Mouse (Mus musculus) hindbrain, embryonic 13.5 days (tissue): Measurements from ENCODE around the gene Gipr. TPM values are rescaled to one million over a fixed set of nuclear protein-coding genes. Genes with fewer than 3 reads are reported as not detected.
A peak's percentile ranks its signal among the peaks of the same experiment; 100 is the strongest.

ENCODE experiments used
- ATAC-seq: fragments of 200-750 bp; cut with Nextera tagmentation; 2 replicates; pipeline ENCODE4 v1.8.0; 2017; ENCODE audit warnings: moderate TSS enrichment; ENCODE audit not compliant: low FRiP score
- H3K27ac ChIP-seq: fragments of 300-500 bp; sonication (generic); 2 replicates; pipeline ENCODE4 v1.5.1; 2015; ENCODE audit warnings: inconsistent platforms, mild to moderate bottlenecking, moderate library complexity
- H3K27me3 ChIP-seq: fragments of 300-500 bp; sonication (generic); 2 replicates; pipeline ENCODE4 v1.6.1; 2015; ENCODE audit warnings: mild to moderate bottlenecking, inconsistent platforms
- H3K36me3 ChIP-seq: fragments of 300-500 bp; sonication (generic); 2 replicates; pipeline ENCODE4 v1.6.1; 2015; ENCODE audit warnings: mild to moderate bottlenecking, inconsistent platforms
- H3K4me1 ChIP-seq: fragments of 300-500 bp; sonication (generic); replicated peaks from 2 replicates; pipeline ENCODE4 v1.6.1; 2015; ENCODE audit warnings: inconsistent platforms
- H3K4me2 ChIP-seq: fragments of 300-500 bp; sonication (generic); 2 replicates; pipeline ENCODE4 v1.6.1; 2015; ENCODE audit warnings: inconsistent platforms, mild to moderate bottlenecking, moderate library complexity
- H3K4me3 ChIP-seq: fragments of 300-500 bp; sonication (generic); 2 replicates; pipeline ENCODE4 v1.5.1; 2015; ENCODE audit warnings: mild to moderate bottlenecking, inconsistent platforms
- H3K9ac ChIP-seq: fragments of 300-500 bp; sonication (generic); 2 replicates; pipeline ENCODE4 v1.6.1; 2015; ENCODE audit warnings: mild to moderate bottlenecking, inconsistent platforms
- H3K9me3 ChIP-seq: fragments of 300-500 bp; sonication (generic); 2 replicates; pipeline ENCODE4 v1.6.1; 2016; ENCODE audit warnings: inconsistent platforms
- WGBS: fragments of 180-500 bp; shearing (Covaris S2); methylation state at CpG from one replicate; pipeline ENCODE4 v1.1.7; 2015; 5-methylcytosine and 5-hydroxymethylcytosine counted together
- polyA plus RNA-seq: library from polyadenylated mRNA; unstranded; fragments of >200 nt; fragmentation: Nextera tagmentation; extraction: Ambion mirVana; gene quantifications from 2 replicates; pipeline ENCODE4 v1.2.1, GENCODE M21; 2015

The Gipr gene
- polyA plus RNA-seq = 1.6 and 2.3 TPM in 2 replicates

DNA sequence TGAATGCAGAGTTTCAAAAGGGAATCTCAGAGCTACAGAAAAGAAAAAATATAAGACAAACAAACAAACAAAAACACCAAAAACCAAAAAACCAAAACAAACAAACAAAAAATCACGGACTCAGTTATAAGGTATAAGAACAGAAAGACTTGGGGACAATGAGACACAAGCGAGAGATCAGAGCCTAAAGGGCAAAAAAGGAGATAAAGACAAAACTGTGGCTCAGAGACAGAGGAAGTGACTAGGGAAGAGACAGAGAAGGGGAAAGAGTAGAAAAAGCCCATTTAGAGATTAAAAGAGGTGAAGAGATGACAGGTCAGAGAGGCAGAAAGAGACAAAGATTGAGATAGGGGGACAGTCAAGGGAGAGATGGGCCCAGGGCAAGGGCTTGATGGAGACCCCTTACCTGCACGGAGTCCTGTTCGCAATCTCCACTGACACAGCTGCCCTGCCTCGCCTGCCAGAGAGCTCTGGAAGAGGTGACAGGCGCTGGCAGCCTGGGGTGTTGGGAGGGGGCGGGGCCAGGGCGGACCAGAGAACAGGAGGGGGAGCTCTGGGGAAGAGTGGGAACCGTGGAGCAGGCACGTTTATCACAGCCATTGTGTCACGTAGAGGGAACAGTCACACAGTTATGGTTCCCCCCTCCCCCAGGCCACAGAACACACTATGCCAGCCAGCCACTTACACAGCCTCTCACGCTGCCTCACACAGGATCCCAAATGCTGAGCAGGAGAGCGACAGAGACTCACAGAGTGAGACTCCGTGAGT is at the start of gene Gipr:
Gipr (minus strand) TSS at position 472 of the 768 bp plus-strand sequence.
- peaks cover 52% of the 10 kb centered on the region for H3K27me3 ChIP-seq
- peak within 1 kb of the TSS; percentile 35; the same call in 1 of the 2 replicates for H3K27ac ChIP-seq
- WGBS = 10% methylated on average over 14 of the region's 14 CpGs
- H3K4me2 ChIP-seq = peak within 1 kb of the TSS; percentile 38
- no peak within 1 kb of the TSS; the same call in 1 of the 2 replicates for H3K4me3 ChIP-seq
- H3K9me3 ChIP-seq = no peaks in the 10 kb centered on the region
- peak within 1 kb of the TSS; percentile 15 for H3K9ac ChIP-seq
- H3K36me3 ChIP-seq = no peaks in the 10 kb centered on the region
- peaks cover 34% of the 10 kb centered on the region for H3K4me1 ChIP-seq
- no peak for ATAC-seq

DNA sequence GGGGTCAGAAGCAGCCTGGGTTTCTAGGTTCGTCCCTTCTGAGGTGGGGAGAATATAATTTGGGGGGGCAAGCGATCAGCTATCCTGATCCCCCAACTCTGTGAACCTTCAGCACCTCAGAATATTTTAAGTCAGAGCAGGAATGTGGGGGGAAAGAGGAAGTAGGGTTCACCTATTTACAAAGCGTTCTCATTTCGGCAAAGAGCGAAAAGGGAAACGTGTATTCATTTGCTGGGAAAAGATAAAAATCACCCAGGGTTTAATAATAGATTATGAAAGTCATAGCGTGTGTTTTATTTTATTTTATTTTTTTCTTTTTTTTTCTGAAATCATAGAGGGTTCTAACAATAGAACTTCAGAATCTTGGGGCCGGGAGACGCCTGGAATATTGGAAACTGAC is 49.0 kb upstream of the Gipr start:
- H3K36me3 ChIP-seq = no peaks in the 10 kb centered on the region
- peaks cover 16% of the 10 kb centered on the region for H3K4me1 ChIP-seq
- H3K4me3 ChIP-seq = no peak overlapping the region
- ATAC-seq = no peak
- no peaks in the 10 kb centered on the region for H3K9me3 ChIP-seq
- no peak overlapping the region for H3K4me2 ChIP-seq
- WGBS = 69% methylated on average over 9 of the region's 9 CpGs
- peaks cover 30% of the 10 kb centered on the region for H3K27me3 ChIP-seq
- H3K9ac ChIP-seq = no peak overlapping the region
- no peak overlapping the region for H3K27ac ChIP-seq

- H3K4me3 ChIP-seq = no peak overlapping the region
- WGBS = 75% methylated on average over 7 of the region's 7 CpGs
- peaks cover 30% of the 10 kb centered on the region for H3K27me3 ChIP-seq
- H3K9me3 ChIP-seq = no peaks in the 10 kb centered on the region
- H3K27ac ChIP-seq = no peak overlapping the region
- H3K4me2 ChIP-seq = no peak overlapping the region
- no peaks in the 10 kb centered on the region for H3K36me3 ChIP-seq
- peaks cover 16% of the 10 kb centered on the region for H3K4me1 ChIP-seq
- no peak for ATAC-seq
- H3K9ac ChIP-seq = no peak overlapping the region
Measured at GRCm38 (mm10) chr7:19214369-19214768, 48.4 kb upstream of the Gipr start.

DNA sequence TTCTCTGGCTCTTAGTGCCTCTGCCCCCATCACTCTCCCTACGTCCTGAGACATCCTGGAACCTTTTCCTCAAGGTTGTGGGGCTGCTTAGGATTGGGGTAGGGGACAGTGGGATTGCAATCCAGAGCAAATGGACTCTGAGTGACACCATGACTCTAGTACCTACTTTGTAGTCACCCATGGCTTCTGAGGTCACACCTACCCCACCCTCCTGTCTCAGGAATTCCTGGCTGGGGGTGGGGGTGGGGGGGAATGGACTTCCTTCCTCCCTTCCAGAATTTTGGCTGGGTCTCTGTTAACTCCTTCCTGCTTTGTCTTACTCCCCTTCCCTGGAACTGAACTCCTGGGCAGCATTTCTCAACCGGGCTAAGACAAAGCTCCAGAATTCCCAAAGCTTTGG is 47.5 kb upstream of the Gipr start:
- H3K4me1 ChIP-seq = peaks cover 16% of the 10 kb centered on the region
- H3K27me3 ChIP-seq = peaks cover 30% of the 10 kb centered on the region
- no peak overlapping the region for H3K27ac ChIP-seq
- ATAC-seq = no peak
- peak overlapping the region; percentile 46; the same call in 1 of the 2 replicates for H3K4me3 ChIP-seq
- H3K9me3 ChIP-seq = no peaks in the 10 kb centered on the region
- no peaks in the 10 kb centered on the region for H3K36me3 ChIP-seq
- H3K4me2 ChIP-seq = no peak overlapping the region
- WGBS = 80% methylated on average over 2 of the region's 2 CpGs
- H3K9ac ChIP-seq = no peak overlapping the region

DNA sequence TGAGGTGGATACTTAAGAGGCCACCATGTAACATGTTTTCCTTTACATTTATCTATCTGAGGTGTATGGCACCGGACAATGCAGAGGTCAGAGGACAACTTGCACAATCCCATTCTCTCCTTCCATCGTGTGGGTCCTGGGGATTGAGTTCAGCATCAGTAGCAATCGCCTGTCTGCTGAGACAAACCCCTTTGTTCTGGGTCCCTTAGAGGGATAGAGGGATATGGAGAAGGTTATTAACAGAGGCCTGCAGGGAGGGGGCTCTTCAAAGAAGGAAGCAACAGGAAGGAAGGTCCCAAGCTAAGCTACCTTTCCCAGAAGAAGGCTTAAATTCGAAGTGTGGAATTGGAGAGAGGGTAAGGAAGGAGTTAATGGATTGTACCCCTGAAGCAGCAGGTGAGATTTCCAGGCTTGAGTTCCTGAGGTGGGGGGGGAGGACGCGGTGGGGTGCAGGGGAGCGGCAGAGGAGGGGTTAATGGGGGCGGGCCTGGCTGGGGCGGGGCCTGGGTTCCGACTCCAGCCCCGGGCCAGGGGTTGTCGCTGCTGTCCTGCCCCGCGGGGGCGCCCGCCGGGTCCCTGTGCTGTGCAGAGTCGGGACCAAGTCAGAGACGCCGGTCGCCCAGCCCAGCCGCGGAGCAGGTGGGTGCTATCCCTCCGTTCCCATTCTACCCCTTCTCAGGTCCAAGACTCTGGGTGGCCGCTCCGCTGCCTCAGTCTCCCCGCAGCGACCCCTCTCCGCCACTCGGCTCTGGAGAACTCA is 46.2 kb upstream of the Gipr start, which contains the start of gene Gpr4:
Gpr4 (plus strand) TSS at position 543 of the 760 bp plus-strand sequence.
- Histone ChIP-seq H3K4me1 (peaks cover 16% of the 10 kb centered on the region), H3K9me3 (no peaks in the 10 kb centered on the region), H3K4me3 (peak within 1 kb of the TSS; percentile 46), H3K36me3 (peaks cover under 1% of the 10 kb centered on the region; the same call in 1 of the 2 replicates), H3K9ac (peak within 1 kb of the TSS; percentile 68), H3K27ac (no peak within 1 kb of the TSS), H3K4me2 (peak within 1 kb of the TSS; percentile 73), H3K27me3 (peaks cover 27% of the 10 kb centered on the region)
- 2% methylated on average over 24 of the region's 30 CpGs for WGBS
- ATAC-seq = peak; percentile 39; the same call in 1 of the 2 replicates

DNA sequence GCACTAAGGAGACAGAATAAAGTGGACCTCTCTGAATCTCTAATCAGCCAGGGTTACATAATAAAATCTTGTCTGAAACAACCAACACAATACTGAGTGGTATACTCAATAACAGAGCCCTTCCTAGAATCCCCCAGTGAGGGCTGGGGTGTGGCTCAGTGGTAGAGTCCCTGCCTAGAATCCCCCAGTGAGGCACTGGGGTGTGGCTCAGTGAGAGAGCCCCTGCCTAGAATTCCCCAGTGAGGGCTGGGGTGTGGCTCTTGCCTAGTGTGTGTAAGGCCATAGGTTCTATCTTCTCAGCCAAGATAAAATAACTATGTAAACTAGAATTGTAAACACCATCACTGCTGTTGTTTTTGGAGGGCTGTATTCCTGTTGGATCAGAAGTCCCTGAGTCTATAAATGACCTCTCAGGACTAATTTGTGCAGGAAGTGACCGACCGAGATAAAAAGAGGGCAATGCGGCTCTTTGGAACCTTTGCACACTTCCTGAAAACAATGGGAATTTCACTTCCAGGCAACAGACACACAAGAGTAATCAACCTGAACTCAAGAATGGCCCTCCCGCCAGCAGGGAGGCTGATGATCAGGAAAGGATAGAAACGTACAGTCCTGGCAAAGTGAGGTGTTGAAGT is 45.2 kb upstream of the Gipr start:
- Histone ChIP-seq H3K4me2 (no peak overlapping the region), H3K4me1 (peaks cover 16% of the 10 kb centered on the region), H3K27ac (no peak overlapping the region), H3K9me3 (no peaks in the 10 kb centered on the region), H3K4me3 (no peak overlapping the region), H3K9ac (no peak overlapping the region), H3K36me3 (peaks cover 6% of the 10 kb centered on the region; the same call in 1 of the 2 replicates), H3K27me3 (peaks cover 24% of the 10 kb centered on the region)
- ATAC-seq = no peak
- 53% methylated on average over 5 of the region's 5 CpGs for WGBS

- Histone ChIP-seq H3K27ac (no peak overlapping the region), H3K4me3 (no peak overlapping the region), H3K27me3 (peaks cover 24% of the 10 kb centered on the region), H3K36me3 (peaks cover 17% of the 10 kb centered on the region), H3K4me2 (no peak overlapping the region), H3K4me1 (peaks cover 12% of the 10 kb centered on the region), H3K9me3 (no peaks in the 10 kb centered on the region), H3K9ac (no peak overlapping the region)
- 93% methylated on average over 5 of the region's 5 CpGs for WGBS
- no peak for ATAC-seq
Measured at GRCm38 (mm10) chr7:19210010-19210409, 44.1 kb upstream of the Gipr start.

GRCm38 (mm10) chr7:19209494-19209893 is 43.6 kb upstream of the Gipr start:
- Histone ChIP-seq H3K9ac (no peak overlapping the region), H3K4me3 (no peak overlapping the region), H3K27me3 (peaks cover 24% of the 10 kb centered on the region), H3K27ac (no peak overlapping the region), H3K36me3 (peaks cover 22% of the 10 kb centered on the region), H3K9me3 (no peaks in the 10 kb centered on the region), H3K4me1 (peaks cover 12% of the 10 kb centered on the region), H3K4me2 (no peak overlapping the region)
- no peak for ATAC-seq
- 76% methylated on average over 4 of the region's 4 CpGs for WGBS

GRCm38 (mm10) chr7:19208944-19209472 is 43.1 kb upstream of the Gipr start:
- Histone ChIP-seq H3K9ac (no peak overlapping the region), H3K36me3 (peaks cover 27% of the 10 kb centered on the region), H3K4me1 (peaks cover 12% of the 10 kb centered on the region), H3K27ac (no peak overlapping the region), H3K27me3 (peaks cover 23% of the 10 kb centered on the region), H3K4me2 (no peak overlapping the region), H3K4me3 (no peak overlapping the region), H3K9me3 (no peaks in the 10 kb centered on the region)
- 52% methylated on average over 7 of the region's 7 CpGs for WGBS
- ATAC-seq = no peak

- Histone ChIP-seq H3K4me2 (no peak overlapping the region), H3K27ac (no peak overlapping the region), H3K4me3 (no peak overlapping the region), H3K27me3 (peaks cover 18% of the 10 kb centered on the region), H3K9me3 (no peaks in the 10 kb centered on the region), H3K36me3 (peaks cover 31% of the 10 kb centered on the region), H3K9ac (no peak overlapping the region), H3K4me1 (peaks cover 12% of the 10 kb centered on the region)
- 81% methylated on average over 13 of the region's 13 CpGs for WGBS
- no peak for ATAC-seq
Measured at GRCm38 (mm10) chr7:19208201-19208910, 42.4 kb upstream of the Gipr start.

GRCm38 (mm10) chr7:19202065-19202850 is 36.3 kb upstream of the Gipr start:
- no peaks in the 10 kb centered on the region for H3K4me1 ChIP-seq
- H3K36me3 ChIP-seq = peaks cover 84% of the 10 kb centered on the region
- H3K27me3 ChIP-seq = no peaks in the 10 kb centered on the region
- no peak overlapping the region for H3K4me2 ChIP-seq
- 66% methylated on average over 15 of the region's 15 CpGs for WGBS
- ATAC-seq = no peak
- no peak overlapping the region for H3K9ac ChIP-seq
- H3K4me3 ChIP-seq = no peak overlapping the region
- H3K9me3 ChIP-seq = no peaks in the 10 kb centered on the region
- H3K27ac ChIP-seq = no peak overlapping the region
